Mouse (Mus musculus) spleen, adult 10 weeks (tissue): ENCODE measurements around the gene Irx4. TPM values are rescaled to one million over a fixed set of nuclear protein-coding genes. Genes with fewer than 3 reads are reported as not detected.

Experiments
- polyA plus RNA-seq: library from polyadenylated mRNA; stranded (reverse); fragments of 350-450 nt; fragmentation: Illumina TruSeq; extraction: RNeasy Lipid Tissue Mini Kit (QIAGEN cat#74804); gene quantifications from one replicate; pipeline ENCODE4 v1.2.3, GENCODE M21; 2015; ENCODE audit warnings: low replicate concordance; ENCODE audit not compliant: insufficient read depth

Irx4 gene
- 0.47 TPM for polyA plus RNA-seq

GRCm38 (mm10) chr13:73260354-73261035 is at the start of gene Irx4:
Gene Irx4 (plus strand): TSS chr13:73260479.

Other genes starting within 250 kb of the Irx4 start
- 56.6 TPM for gene Mrpl36, start 68.0 kb downstream of the Irx4 start, polyA plus RNA-seq
- gene Ndufs6, start 68.1 kb downstream of the Irx4 start, polyA plus RNA-seq: 75.5 TPM
- 71.6 TPM for gene Lpcat1, start 206.7 kb downstream of the Irx4 start, polyA plus RNA-seq